Mouse (Mus musculus) liver, embryonic 16.5 days (tissue): ENCODE results near the gene Ly6g6e. TPM values are rescaled to one million over a fixed set of nuclear protein-coding genes. Genes with fewer than 3 reads are reported as not detected.

Experiments used
- ATAC-seq: fragments of 200-750 bp; cut with Nextera tagmentation; 2 replicates; pipeline ENCODE4 v1.8.0; 2017; ENCODE audit warnings: low read depth, mild to moderate bottlenecking, moderate number of reproducible peaks, moderate library complexity
- H3K27ac ChIP-seq: fragments of 300-500 bp; sonication (generic); 2 replicates; pipeline ENCODE4 v1.5.1; 2014; ENCODE audit warnings: mild to moderate bottlenecking, low read length
- H3K27me3 ChIP-seq: fragments of 300-500 bp; sonication (generic); 2 replicates; pipeline ENCODE4 v1.6.1; 2014; ENCODE audit warnings: low read depth, low read length, mixed read lengths; ENCODE audit not compliant: control insufficient read depth, insufficient read depth
- H3K36me3 ChIP-seq: fragments of 300-500 bp; sonication (generic); 2 replicates; pipeline ENCODE4 v1.6.1; 2014; ENCODE audit warnings: mild to moderate bottlenecking; ENCODE audit not compliant: control insufficient read depth, insufficient read depth
- H3K4me1 ChIP-seq: fragments of 300-500 bp; sonication (generic); 2 replicates; pipeline ENCODE4 v1.6.1; 2014; ENCODE audit warnings: low read depth, low read length, mixed read lengths; ENCODE audit not compliant: control insufficient read depth
- H3K4me2 ChIP-seq: fragments of 300-500 bp; sonication (generic); 2 replicates; pipeline ENCODE4 v1.6.1; 2014; ENCODE audit warnings: low read depth, low read length, mixed read lengths
- H3K4me3 ChIP-seq: fragments of 300-500 bp; sonication (generic); 2 replicates; pipeline ENCODE4 v1.5.1; 2014; ENCODE audit warnings: low read depth, mild to moderate bottlenecking, low read length
- H3K9ac ChIP-seq: fragments of 300-500 bp; sonication (generic); 2 replicates; pipeline ENCODE4 v1.6.1; 2014; ENCODE audit warnings: low read depth, low read length
- H3K9me3 ChIP-seq: fragments of 300-500 bp; sonication (generic); replicated peaks from 2 replicates; pipeline ENCODE4 v1.6.1; 2016; ENCODE audit warnings: low read length; ENCODE audit not compliant: control insufficient read depth
- WGBS: fragments of 180-500 bp; shearing (Covaris S2); extraction: QIAGEN DNeasy Blood & Tissue Kit; methylation state at CpG from one replicate; pipeline ENCODE4 v1.1.7; 2014; ENCODE audit not compliant: insufficient replicate concordance; 5-methylcytosine and 5-hydroxymethylcytosine counted together
- polyA plus RNA-seq: library from polyadenylated mRNA; unstranded; fragments of >200 nt; fragmentation: Nextera tagmentation; extraction: Ambion mirVana; gene quantifications from 2 replicates; pipeline ENCODE4 v1.2.1, GENCODE M21; 2015

The Ly6g6e gene
- polyA plus RNA-seq, 1 experiment from 2014 or later = 0.17 TPM

DNA sequence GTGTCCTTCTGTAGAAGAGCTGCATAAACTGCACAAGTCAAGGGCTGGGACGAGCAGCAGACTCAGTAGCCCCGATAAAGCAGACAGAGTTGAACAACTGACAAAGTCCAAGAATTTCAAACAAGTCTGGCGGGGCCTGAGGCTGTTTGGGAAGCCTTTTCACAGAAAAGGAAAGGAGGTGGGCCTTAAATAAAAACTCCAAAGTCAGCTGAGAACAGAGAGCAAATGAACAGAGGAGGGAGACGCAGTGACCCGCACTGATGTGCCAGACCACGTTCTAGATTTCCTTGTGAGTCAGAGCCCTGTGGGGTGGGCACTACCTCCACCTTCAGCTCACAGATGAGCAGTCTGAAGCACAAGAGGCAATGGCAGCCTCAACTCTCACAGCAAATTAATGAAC lies 41.8 kb upstream of the Ly6g6e start:
- no peak overlapping the region for H3K9ac ChIP-seq
- 59% methylated on average over 6 of the region's 6 CpGs for WGBS
- peaks cover 10% of the 10 kb centered on the region for H3K4me1 ChIP-seq
- H3K4me2 ChIP-seq = no peak overlapping the region
- no peaks in the 10 kb centered on the region for H3K36me3 ChIP-seq
- no peaks in the 10 kb centered on the region for H3K9me3 ChIP-seq
- ATAC-seq = no peak
- H3K27ac ChIP-seq = no peak overlapping the region
- H3K4me3 ChIP-seq = no peak overlapping the region
- H3K27me3 ChIP-seq = no peaks in the 10 kb centered on the region

- Histone ChIP-seq H3K9ac (no peak overlapping the region), H3K4me1 (peaks cover 10% of the 10 kb centered on the region), H3K4me2 (no peak overlapping the region), H3K36me3 (no peaks in the 10 kb centered on the region), H3K27ac (no peak overlapping the region), H3K9me3 (no peaks in the 10 kb centered on the region), H3K27me3 (no peaks in the 10 kb centered on the region), H3K4me3 (no peak overlapping the region)
- 75% methylated on average over 11 of the region's 11 CpGs for WGBS
- no peak for ATAC-seq
These were observed 37.4 kb upstream of the Ly6g6e start for GRCm38 (mm10) chr17:35039121-35039873.

DNA sequence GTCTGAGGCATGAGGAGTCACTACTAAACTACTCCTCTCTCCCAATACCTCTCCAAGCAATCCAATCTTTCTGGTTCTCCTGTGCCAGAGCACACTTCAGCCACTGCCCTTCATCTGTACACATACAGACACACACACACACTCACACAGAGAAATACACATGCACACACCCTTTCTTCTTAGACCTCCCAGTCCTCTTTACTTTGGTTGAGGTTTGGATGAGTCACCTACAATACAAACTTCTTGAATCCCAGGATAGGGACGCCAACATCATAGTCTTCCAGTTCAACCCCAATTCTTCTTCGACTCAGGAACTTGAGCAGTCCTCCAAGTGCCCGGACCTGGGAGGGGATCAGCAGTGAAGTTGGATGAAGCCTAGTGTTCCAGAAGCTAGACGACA lies 32.9 kb upstream of the Ly6g6e start:
- H3K9me3 ChIP-seq = no peaks in the 10 kb centered on the region
- no peak overlapping the region for H3K4me2 ChIP-seq
- 69% methylated on average over 4 of the region's 4 CpGs for WGBS
- H3K4me1 ChIP-seq = peaks cover 52% of the 10 kb centered on the region
- no peak overlapping the region for H3K9ac ChIP-seq
- H3K36me3 ChIP-seq = no peaks in the 10 kb centered on the region
- peak overlapping the region; percentile 29; the same call in 1 of the 2 replicates for H3K27ac ChIP-seq
- no peak for ATAC-seq
- no peak overlapping the region for H3K4me3 ChIP-seq
- H3K27me3 ChIP-seq = no peaks in the 10 kb centered on the region

DNA sequence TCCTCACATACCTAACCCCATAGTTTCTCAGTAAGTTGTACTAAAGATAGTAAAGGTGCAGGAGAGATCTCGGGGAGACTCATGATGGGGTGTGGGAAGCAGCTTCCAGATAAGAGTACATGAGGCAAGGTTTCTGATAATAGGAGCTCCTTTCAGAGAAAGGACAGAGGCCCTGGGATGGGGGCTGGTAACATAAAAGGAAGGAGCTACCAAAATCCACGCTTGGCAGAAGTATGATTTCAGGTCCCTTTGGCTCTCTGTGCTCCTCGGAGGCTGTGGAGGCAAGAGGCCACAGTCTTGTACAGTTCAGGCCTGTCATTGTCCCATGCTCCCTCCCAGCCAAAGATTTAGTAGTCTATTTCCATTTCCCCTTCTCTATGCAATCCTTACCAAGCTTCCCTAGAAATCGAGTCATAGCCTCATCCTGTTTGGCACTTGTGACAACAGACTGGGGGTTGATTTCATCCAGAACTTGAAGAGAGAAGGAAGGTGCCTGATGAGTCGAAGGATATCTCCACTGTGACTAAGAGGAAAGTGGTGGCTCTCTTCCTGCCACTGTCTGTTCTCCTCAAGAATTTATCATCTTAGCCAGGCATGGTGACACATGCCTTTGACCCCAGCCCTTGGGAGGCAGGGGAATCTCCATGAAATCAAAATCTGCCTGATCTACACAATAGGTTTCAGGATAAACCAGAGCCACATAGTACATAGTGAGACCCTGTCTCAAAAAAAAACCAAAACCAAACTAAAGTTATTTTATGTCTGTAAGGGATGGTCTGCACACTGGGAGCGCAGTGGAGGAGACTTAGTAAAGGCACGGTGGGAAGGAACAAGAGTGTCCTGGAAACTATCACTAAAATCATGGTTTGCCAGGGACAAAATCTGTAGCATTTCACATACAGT lies 31.5 kb upstream of the Ly6g6e start:
- WGBS = 28% methylated on average over 7 of the region's 7 CpGs
- H3K4me3 ChIP-seq = peak overlapping the region; percentile 76
- H3K9me3 ChIP-seq = no peaks in the 10 kb centered on the region
- peak overlapping the region; percentile 93 for H3K9ac ChIP-seq
- no peaks in the 10 kb centered on the region for H3K27me3 ChIP-seq
- peak overlapping the region; percentile 99 for H3K4me2 ChIP-seq
- peaks cover 65% of the 10 kb centered on the region for H3K4me1 ChIP-seq
- H3K27ac ChIP-seq = peak overlapping the region; percentile 93
- H3K36me3 ChIP-seq = no peaks in the 10 kb centered on the region
- peak; percentile 16; the same call in 1 of the 2 replicates for ATAC-seq

DNA sequence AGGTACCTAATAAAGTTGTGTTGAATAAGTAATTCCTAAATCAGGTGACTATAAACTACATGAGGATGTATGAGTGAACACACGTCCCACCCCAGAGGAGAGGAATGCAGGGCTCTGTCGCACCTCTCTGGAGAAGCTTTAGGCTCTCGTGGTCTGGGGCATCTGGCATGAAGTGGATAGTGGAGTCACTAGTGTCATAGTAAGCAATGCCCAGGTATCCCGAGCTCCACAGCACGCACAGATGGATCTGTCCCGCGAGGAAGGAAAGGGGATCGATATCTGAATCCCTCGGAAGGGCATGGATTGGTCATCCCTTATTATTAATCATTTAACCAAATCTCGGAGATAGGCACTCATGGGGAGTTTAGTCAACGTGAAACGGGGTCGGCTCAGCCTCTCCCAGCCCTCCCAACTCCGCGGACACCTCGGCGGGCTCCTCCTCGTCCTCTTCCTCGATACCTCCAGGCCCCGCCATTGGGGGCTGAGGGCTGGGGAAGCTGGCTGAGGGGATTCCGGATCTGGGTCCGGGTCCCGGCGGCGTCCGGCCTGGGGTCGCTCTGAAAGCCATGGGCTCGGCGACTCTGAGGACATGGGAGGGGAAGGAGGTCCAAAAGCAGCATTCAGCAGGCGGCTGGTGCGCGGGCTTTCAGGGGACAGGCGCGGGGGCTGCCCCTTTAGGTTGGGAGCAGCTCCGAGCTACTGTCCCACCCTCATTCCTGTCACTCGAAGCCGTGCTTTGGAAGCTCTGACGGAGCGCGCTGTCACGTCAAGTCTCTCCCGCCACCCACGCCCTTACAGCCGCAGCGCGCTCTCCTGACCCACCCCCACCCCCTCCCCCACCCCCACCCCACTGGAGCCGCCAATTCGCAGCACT lies 30.7 kb upstream of the Ly6g6e start:
- WGBS = 2% methylated on average over 48 of the region's 48 CpGs
- H3K36me3 ChIP-seq = no peaks in the 10 kb centered on the region
- no peak for ATAC-seq
- peak overlapping the region; percentile 99 for H3K4me2 ChIP-seq
- H3K27ac ChIP-seq = peak overlapping the region; percentile 93
- H3K4me3 ChIP-seq = peak overlapping the region; percentile 76
- H3K4me1 ChIP-seq = peaks cover 65% of the 10 kb centered on the region
- peak overlapping the region; percentile 93 for H3K9ac ChIP-seq
- H3K27me3 ChIP-seq = no peaks in the 10 kb centered on the region
- H3K9me3 ChIP-seq = no peaks in the 10 kb centered on the region

DNA sequence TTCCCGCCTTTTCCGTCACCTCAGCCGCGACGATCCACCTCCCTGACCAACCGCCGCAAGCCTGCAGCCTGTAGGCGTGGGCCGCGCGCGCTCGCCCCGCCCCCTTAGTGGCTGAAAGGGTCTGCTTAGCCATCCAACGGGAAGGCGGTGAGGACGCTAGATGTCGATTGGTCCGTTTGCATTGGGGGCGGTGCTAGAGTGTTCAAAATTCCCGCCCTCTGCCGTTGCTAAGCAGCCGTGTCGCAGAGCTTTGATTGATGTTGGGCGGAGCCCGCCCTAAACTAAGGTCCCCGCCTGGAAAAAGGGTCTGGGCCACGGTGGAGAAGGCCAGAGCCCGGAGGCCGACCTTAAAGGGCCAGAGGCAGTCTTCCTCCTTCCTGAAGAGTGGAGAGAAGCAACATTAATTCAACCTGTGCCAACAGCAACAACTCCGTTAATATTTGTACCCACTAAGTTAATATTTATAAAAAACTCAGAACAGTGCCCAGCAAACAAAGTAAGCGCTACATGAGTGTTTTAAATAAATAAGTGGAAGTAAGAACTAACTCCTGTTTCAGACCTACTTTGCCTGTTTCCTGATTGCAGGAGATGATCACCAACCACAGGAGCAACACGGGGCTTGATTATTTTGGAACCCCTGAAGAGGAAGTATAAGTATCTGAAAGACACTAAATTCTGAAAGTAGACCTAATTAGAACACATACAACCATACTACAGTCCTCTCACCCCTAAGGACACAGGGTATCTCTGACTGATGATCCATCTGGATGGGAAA lies 29.8 kb upstream of the Ly6g6e start, which contains the start of gene Msh5:
TSS of gene Msh5 (minus strand) at position 65 of the 775 bp plus-strand sequence.
- peak within 1 kb of the TSS; percentile 99 for H3K4me2 ChIP-seq

GRCm38 (mm10) chr17:35047688-35048087 lies 29.0 kb upstream of the Ly6g6e start:
- peak; percentile 7; the same call in 1 of the 2 replicates for ATAC-seq
- peak overlapping the region; percentile 51 for H3K9ac ChIP-seq
- peaks cover 5% of the 10 kb centered on the region for H3K36me3 ChIP-seq
- peaks cover 76% of the 10 kb centered on the region for H3K4me1 ChIP-seq
- peak overlapping the region; percentile 99 for H3K4me2 ChIP-seq
- no peaks in the 10 kb centered on the region for H3K9me3 ChIP-seq
- peak overlapping the region; percentile 33 for H3K4me3 ChIP-seq
- H3K27me3 ChIP-seq = no peaks in the 10 kb centered on the region
- WGBS = 9% methylated on average over 1 of the region's 1 CpGs
- peak overlapping the region; percentile 92 for H3K27ac ChIP-seq

More for the DNA sequence above, 29.8 kb upstream of the Ly6g6e start, which contains the start of gene Msh5:
- ATAC-seq = peak; percentile 89
- Histone ChIP-seq H3K4me1 (peaks cover 69% of the 10 kb centered on the region), H3K4me3 (peak within 1 kb of the TSS; percentile 76), H3K36me3 (no peaks in the 10 kb centered on the region), H3K27me3 (no peaks in the 10 kb centered on the region), H3K9me3 (no peaks in the 10 kb centered on the region), H3K9ac (peak within 1 kb of the TSS; percentile 93), H3K27ac (peak within 1 kb of the TSS; percentile 93)
- WGBS = 1% methylated on average over 33 of the region's 33 CpGs
